Mouse (Mus musculus) cerebellum, adult 2 months (tissue): Measurements from ENCODE around the gene Grb2.

ENCODE experiments used
- CTCF ChIP-seq: fragments of 200-500 bp; IDR thresholded peaks from 2 replicates; pipeline ENCODE4 v1.5.1; 2011; ENCODE audit warnings: low read depth, mild to moderate bottlenecking, control low read depth, low read length, moderate library complexity, borderline replicate concordance; ENCODE audit not compliant: insufficient read depth
- POLR2A ChIP-seq: fragments of 200-500 bp; IDR thresholded peaks from 2 replicates; pipeline ENCODE4 v1.6.1; 2011; ENCODE audit warnings: low read length, control low read depth, borderline replicate concordance; ENCODE audit not compliant: insufficient read depth

DNA sequence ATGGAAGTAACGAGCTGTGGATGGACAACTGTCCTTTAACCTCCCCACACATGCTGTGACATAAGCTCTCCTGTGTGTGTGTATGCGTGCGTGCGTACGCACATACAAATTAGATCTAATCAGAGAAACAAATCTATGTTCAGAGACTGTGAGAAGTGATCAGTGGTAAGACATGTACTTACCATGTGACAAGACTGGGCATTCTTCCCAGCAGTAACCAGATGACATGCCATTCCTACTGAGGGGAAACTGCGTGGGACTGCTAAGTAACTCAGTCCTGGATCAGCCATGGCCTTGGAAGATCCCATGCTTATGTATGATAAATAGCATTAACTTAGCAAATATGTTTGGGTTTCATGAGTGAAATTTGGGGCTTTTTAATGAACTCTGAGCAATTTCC, 23.5 kb downstream of the Grb2 start:
- no peak for TF ChIP-seq POLR2A
- TF ChIP-seq CTCF, result no peak
